Mouse (Mus musculus) kidney, embryonic 14.5 days (tissue): Measurements from ENCODE around the gene Lmln. TPM values are rescaled to one million over a fixed set of nuclear protein-coding genes. Genes with fewer than 3 reads are reported as not detected.

Experiments used
- ATAC-seq: fragments of 200-750 bp; cut with Nextera tagmentation; 2 replicates; pipeline ENCODE4 v1.8.0; 2017; ENCODE audit warnings: moderate number of reproducible peaks, mild to moderate bottlenecking, moderate TSS enrichment, moderate library complexity; ENCODE audit not compliant: low FRiP score, low TSS enrichment
- H3K27ac ChIP-seq: fragments of 300-500 bp; sonication (generic); 2 replicates; pipeline ENCODE4 v1.5.1; 2014; ENCODE audit warnings: low read depth, mild to moderate bottlenecking, low read length, moderate library complexity, mixed read lengths
- H3K27me3 ChIP-seq: fragments of 300-500 bp; sonication (generic); 2 replicates; pipeline ENCODE4 v1.6.1; 2014; ENCODE audit warnings: mild to moderate bottlenecking, low read length; ENCODE audit not compliant: control insufficient read depth, insufficient read depth
- H3K36me3 ChIP-seq: fragments of 300-500 bp; sonication (generic); 2 replicates; pipeline ENCODE4 v1.6.1; 2014; ENCODE audit warnings: low read length, mixed read lengths; ENCODE audit not compliant: control insufficient read depth, insufficient read depth
- H3K4me1 ChIP-seq: fragments of 300-500 bp; sonication (generic); 2 replicates; pipeline ENCODE4 v1.6.1; 2014; ENCODE audit warnings: low read length, mixed read lengths; ENCODE audit not compliant: control insufficient read depth, insufficient read depth
- H3K4me2 ChIP-seq: fragments of 300-500 bp; sonication (generic); replicated peaks from 2 replicates; pipeline ENCODE4 v1.6.1; 2014; ENCODE audit warnings: low read depth, mild to moderate bottlenecking, low read length
- H3K4me3 ChIP-seq: fragments of 300-500 bp; sonication (generic); 2 replicates; pipeline ENCODE4 v1.5.1; 2014; ENCODE audit warnings: mild to moderate bottlenecking, low read length
- H3K9ac ChIP-seq: fragments of 300-500 bp; sonication (generic); 2 replicates; pipeline ENCODE4 v1.6.1; 2014; ENCODE audit warnings: low read depth, mild to moderate bottlenecking, low read length, moderate library complexity
- H3K9me3 ChIP-seq: fragments of 300-500 bp; sonication (generic); 2 replicates; pipeline ENCODE4 v1.6.1; 2016; ENCODE audit warnings: low read length; ENCODE audit not compliant: control insufficient read depth
- WGBS: fragments of 180-500 bp; shearing (Covaris S2); extraction: QIAGEN DNeasy Blood & Tissue Kit; methylation state at CpG from one replicate; pipeline ENCODE4 v1.1.7; 2014; 5-methylcytosine and 5-hydroxymethylcytosine counted together
- polyA plus RNA-seq: library from polyadenylated mRNA; unstranded; fragments of >200 nt; fragmentation: Nextera tagmentation; extraction: Ambion mirVana; gene quantifications from 2 replicates; pipeline ENCODE4 v1.2.1, GENCODE M21; 2014

Lmln gene
- polyA plus RNA-seq, 1 experiment from 2014 or later = 5.0 TPM

DNA sequence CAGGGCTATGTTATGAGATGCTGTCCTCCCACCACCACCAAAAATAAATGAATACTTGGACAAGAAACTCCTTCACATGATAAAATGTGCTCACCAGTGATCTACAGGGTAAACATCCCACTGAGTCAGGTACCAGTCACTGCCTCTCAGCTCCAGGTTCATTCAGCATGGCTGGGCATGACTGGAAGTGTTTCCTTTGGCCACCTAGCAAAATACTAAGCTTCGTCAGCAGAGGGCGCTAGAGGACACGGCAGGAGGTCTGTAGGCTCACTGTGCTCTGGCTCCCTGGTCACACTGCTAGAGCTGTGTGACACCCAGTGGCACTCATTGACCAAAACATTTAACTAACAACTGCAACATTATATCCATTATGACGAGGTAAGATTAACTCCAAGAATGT, 38.6 kb upstream of the Lmln start:
- peak; percentile 65; the same call in 1 of the 2 replicates for ATAC-seq
- 5% methylated on average over 4 of the region's 4 CpGs for WGBS
- no peak overlapping the region for H3K27ac ChIP-seq
- no peaks in the 10 kb centered on the region for H3K36me3 ChIP-seq
- H3K4me3 ChIP-seq = no peak overlapping the region
- no peaks in the 10 kb centered on the region for H3K9me3 ChIP-seq
- H3K27me3 ChIP-seq = no peaks in the 10 kb centered on the region
- H3K4me1 ChIP-seq = no peaks in the 10 kb centered on the region
- no peak overlapping the region for H3K4me2 ChIP-seq
- H3K9ac ChIP-seq = no peak overlapping the region

GRCm38 (mm10) chr16:33024456-33025104, 37.7 kb upstream of the Lmln start:
- Histone ChIP-seq H3K9me3 (no peaks in the 10 kb centered on the region), H3K27me3 (no peaks in the 10 kb centered on the region), H3K4me1 (no peaks in the 10 kb centered on the region), H3K36me3 (no peaks in the 10 kb centered on the region), H3K4me2 (no peak overlapping the region), H3K27ac (no peak overlapping the region), H3K9ac (no peak overlapping the region), H3K4me3 (no peak overlapping the region)
- no peak for ATAC-seq
- WGBS = 74% methylated on average over 8 of the region's 8 CpGs

- no peak for ATAC-seq
- no peaks in the 10 kb centered on the region for H3K9me3 ChIP-seq
- no peaks in the 10 kb centered on the region for H3K27me3 ChIP-seq
- no peaks in the 10 kb centered on the region for H3K4me1 ChIP-seq
- H3K27ac ChIP-seq = no peak overlapping the region
- H3K36me3 ChIP-seq = no peaks in the 10 kb centered on the region
- no peak overlapping the region for H3K9ac ChIP-seq
- H3K4me2 ChIP-seq = no peak overlapping the region
- H3K4me3 ChIP-seq = no peak overlapping the region
- 82% methylated on average over 7 of the region's 7 CpGs for WGBS
Measured at GRCm38 (mm10) chr16:33026357-33026756, 36.0 kb upstream of the Lmln start.

DNA sequence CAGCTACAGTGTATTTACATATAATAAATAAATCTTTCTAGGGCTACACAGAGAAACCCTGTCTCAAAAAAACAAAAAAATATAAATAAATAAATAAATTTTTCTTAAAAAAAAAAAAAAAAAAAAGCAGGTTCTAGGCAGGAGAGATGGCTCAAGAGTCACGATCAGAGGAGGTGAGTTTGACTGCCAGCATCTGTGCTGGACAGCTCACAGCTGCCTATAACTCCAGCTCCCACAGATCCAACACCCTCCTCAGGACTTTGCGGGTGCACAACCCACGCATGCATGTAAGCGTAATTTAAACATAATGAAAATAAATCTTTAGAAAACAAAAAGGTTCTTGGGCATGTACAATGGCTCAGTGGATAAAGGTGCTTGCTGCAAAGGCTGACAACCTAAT, 26.3 kb upstream of the Lmln start:
- Histone ChIP-seq H3K4me1 (0 out of 2 replicates have a peak, but pooled peaks cover 4% of the 10 kb centered on the region), H3K4me3 (no peak overlapping the region), H3K27ac (no peak overlapping the region), H3K27me3 (no peaks in the 10 kb centered on the region), H3K9ac (no peak overlapping the region), H3K9me3 (no peaks in the 10 kb centered on the region), H3K4me2 (no peak overlapping the region), H3K36me3 (no peaks in the 10 kb centered on the region)
- peak; percentile 70 for ATAC-seq
- 33% methylated on average over 4 of the region's 4 CpGs for WGBS

DNA sequence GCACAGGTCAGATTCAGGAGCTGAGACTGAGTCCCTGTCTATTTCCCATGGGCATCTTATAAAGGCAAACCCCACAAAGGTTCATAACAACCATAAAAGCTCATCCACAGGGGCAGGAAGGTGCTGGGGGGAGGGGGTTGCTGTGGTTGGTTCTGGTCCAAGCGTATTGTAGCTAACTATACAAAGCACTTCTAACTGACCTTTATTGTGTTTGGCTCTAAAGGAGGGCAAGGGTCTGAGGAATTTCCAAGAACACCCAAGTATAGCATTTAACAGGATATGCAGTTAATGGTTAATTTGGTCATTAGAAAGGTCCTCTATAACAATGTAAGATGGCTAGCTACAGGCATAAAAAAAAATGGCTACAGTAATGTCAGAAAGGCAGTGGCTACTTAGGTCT, 19.6 kb upstream of the Lmln start:
- no peak overlapping the region for H3K4me2 ChIP-seq
- H3K27ac ChIP-seq = no peak overlapping the region
- no peaks in the 10 kb centered on the region for H3K27me3 ChIP-seq
- no peak overlapping the region for H3K9ac ChIP-seq
- H3K9me3 ChIP-seq = no peaks in the 10 kb centered on the region
- no peaks in the 10 kb centered on the region for H3K36me3 ChIP-seq
- no peak overlapping the region for H3K4me3 ChIP-seq
- no peak for ATAC-seq
- H3K4me1 ChIP-seq = no peaks in the 10 kb centered on the region
- WGBS = 88% methylated on average over 1 of the region's 1 CpGs

DNA sequence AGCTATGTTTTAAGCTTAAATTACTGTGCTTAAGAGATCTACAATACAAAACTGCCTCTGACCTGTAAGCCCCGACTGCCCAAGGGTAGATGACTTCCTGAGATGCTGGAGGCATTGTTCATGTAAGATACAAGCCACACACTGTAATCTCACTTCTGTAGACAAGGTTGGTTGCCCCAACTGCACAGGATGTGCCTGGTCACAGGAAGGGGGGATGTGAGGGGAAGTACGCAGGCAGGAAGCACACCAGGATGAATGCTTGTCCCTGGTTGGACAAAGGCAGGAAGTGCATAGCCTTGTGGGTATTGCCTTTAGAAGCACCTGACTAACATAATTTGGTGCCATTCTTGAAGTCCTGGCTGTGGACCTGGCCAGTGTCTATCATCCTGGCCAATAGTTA, 19.1 kb upstream of the Lmln start:
- Histone ChIP-seq H3K4me1 (no peaks in the 10 kb centered on the region), H3K27ac (no peak overlapping the region), H3K4me2 (no peak overlapping the region), H3K36me3 (no peaks in the 10 kb centered on the region), H3K27me3 (no peaks in the 10 kb centered on the region), H3K9ac (no peak overlapping the region), H3K4me3 (no peak overlapping the region), H3K9me3 (no peaks in the 10 kb centered on the region)
- 70% methylated on average over 2 of the region's 2 CpGs for WGBS
- no peak for ATAC-seq

GRCm38 (mm10) chr16:33048004-33048403, 14.3 kb upstream of the Lmln start:
- Histone ChIP-seq H3K9me3 (no peaks in the 10 kb centered on the region), H3K36me3 (no peaks in the 10 kb centered on the region), H3K4me1 (no peaks in the 10 kb centered on the region), H3K9ac (no peak overlapping the region), H3K27ac (no peak overlapping the region), H3K4me2 (no peak overlapping the region), H3K27me3 (no peaks in the 10 kb centered on the region), H3K4me3 (no peak overlapping the region)
- WGBS = 98% methylated on average over 1 of the region's 1 CpGs
- ATAC-seq = no peak

DNA sequence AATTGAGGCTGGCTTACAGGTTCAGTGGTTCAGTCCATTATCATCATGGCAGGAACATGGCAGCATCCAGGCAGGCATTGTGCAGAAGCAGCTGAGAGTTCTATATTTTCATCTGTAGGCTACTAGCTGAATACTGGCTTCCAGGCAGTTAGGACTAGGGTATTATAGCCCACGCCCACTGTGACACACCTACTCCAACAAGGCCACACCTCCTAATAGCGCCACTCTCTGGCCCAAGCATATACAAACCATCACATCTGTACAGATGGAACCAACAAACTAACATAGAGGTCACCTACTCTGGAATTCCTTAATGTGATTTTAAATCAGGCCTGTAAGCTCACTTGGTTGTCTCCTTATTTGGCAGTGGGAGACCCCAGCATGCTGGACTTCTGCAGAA, 13.6 kb upstream of the Lmln start:
- H3K27ac ChIP-seq = no peak overlapping the region
- H3K36me3 ChIP-seq = no peaks in the 10 kb centered on the region
- H3K4me2 ChIP-seq = no peak overlapping the region
- no peaks in the 10 kb centered on the region for H3K9me3 ChIP-seq
- 69% methylated on average over 2 of the region's 2 CpGs for WGBS
- no peak overlapping the region for H3K9ac ChIP-seq
- no peaks in the 10 kb centered on the region for H3K4me1 ChIP-seq
- no peaks in the 10 kb centered on the region for H3K27me3 ChIP-seq
- ATAC-seq = no peak
- no peak overlapping the region for H3K4me3 ChIP-seq

GRCm38 (mm10) chr16:33049809-33050208, 12.5 kb upstream of the Lmln start:
- Histone ChIP-seq H3K27me3 (no peaks in the 10 kb centered on the region), H3K27ac (no peak overlapping the region), H3K4me2 (no peak overlapping the region), H3K36me3 (no peaks in the 10 kb centered on the region), H3K4me3 (no peak overlapping the region), H3K9ac (no peak overlapping the region), H3K4me1 (no peaks in the 10 kb centered on the region), H3K9me3 (no peaks in the 10 kb centered on the region)
- 92% methylated on average over 16 of the region's 16 CpGs for WGBS
- no peak for ATAC-seq
